Mouse (Mus musculus): ENCODE measurements at regions not wholly inside any gene's neighbourhood (a gene's known extent, or its start where the extent isn't known, plus 50 kb on each side); places are given as distances from the start of the nearest gene placed in this dataset.

DNA sequence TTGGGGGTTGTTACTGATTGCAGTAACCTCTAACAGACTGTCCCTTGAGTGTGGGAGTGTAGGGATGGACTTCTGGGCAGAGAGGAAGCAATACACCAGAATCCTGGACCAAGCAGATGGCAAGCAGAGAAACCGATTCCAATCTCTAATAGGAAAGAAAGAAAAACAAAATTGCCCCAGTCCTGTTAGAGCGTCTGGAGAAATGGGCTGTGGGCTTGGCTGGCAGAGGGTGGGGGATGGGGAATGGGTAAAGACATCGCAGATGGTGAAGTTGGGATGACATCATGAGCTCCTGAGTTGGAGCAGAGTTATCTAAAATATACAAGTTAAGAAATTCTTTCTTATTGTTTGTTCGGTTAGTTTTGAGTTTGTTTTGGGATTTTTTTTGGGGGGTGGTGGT is 260.5 kb downstream of the Ptpru start:
- no peak for DNase-seq
- WGBS: 36% methylated on average over 4 of the region's 4 CpGs
- Histone ChIP-seq H3K4me3 (replicated peaks; ENCODE audit: insufficient read depth, low read depth, low read length) (no peak overlapping the region), H3K27ac (ENCODE audit: insufficient read depth, low read length) (no peak overlapping the region), H3K27me3 (ENCODE audit: control insufficient read depth, insufficient read depth, low read length) (no peaks in the 10 kb centered on the region), H3K4me1 (ENCODE audit: control insufficient read depth, insufficient read depth, low read length) (no peaks in the 10 kb centered on the region)
- TF ChIP-seq POLR2A (IDR thresholded peaks at IDR 0.05; ENCODE audit: borderline replicate concordance, insufficient read depth, low read length): no peak
- TF ChIP-seq CTCF (IDR thresholded peaks at IDR 0.05; ENCODE audit: borderline replicate concordance, insufficient read depth, low read depth, low read length): no peak

DNA sequence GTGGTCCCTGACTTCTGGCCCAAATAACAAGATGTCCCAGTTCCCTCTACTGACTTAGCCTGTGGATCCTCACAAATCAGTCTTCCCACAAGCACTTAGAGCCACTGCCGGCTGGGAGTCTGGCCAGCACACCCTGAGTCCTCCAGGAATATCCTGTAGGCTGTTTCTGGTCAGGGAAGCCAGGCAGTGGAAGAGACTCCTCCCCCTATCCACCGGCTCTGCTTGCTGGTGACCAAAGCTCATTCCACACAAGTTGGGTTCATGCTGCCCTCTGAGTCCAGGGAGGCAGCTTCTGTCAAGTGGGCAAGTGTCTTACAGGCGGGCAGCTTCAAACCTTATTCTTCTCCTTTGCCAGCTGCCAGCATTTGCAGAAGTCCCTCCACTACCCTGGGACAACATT is 252.1 kb downstream of the Ptpru start:
- TF ChIP-seq CTCF (IDR thresholded peaks at IDR 0.05; ENCODE audit: borderline replicate concordance, insufficient read depth, low read depth, low read length): no peak
- TF ChIP-seq POLR2A (IDR thresholded peaks at IDR 0.05; ENCODE audit: borderline replicate concordance, insufficient read depth, low read length): no peak
- Histone ChIP-seq H3K4me3 (replicated peaks; ENCODE audit: insufficient read depth, low read depth, low read length) (no peak overlapping the region), H3K27me3 (ENCODE audit: control insufficient read depth, insufficient read depth, low read length) (no peaks in the 10 kb centered on the region), H3K27ac (ENCODE audit: insufficient read depth, low read length) (no peak overlapping the region), H3K4me1 (ENCODE audit: control insufficient read depth, insufficient read depth, low read length) (peaks cover 12% of the 10 kb centered on the region)
- WGBS: 37% methylated on average over 3 of the region's 3 CpGs
- DNase-seq: peak in 1 of 2 experiments; percentile 8

DNA sequence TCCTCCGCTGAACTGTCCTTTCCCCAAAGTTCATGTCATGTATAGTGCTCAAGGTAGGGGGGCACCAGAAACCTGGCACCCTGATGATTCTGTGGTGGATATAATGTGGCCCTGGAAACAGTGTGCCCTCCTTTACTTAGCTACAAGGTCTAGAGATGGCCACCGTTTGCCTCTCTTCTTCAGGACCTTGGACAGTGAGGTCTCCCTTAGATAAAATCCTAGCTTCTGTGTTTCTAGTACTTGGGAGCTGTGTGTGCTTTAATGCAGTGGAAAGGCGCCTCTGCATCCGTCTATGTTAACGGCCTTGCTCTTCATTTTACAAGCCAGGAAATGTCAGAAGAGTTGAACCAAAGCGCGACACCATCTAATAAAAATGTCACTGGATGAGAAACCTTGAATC is 250.6 kb downstream of the Ptpru start:
- Histone ChIP-seq H3K4me3 (replicated peaks; ENCODE audit: insufficient read depth, low read depth, low read length) (no peak overlapping the region), H3K27me3 (ENCODE audit: control insufficient read depth, insufficient read depth, low read length) (no peaks in the 10 kb centered on the region), H3K4me1 (ENCODE audit: control insufficient read depth, insufficient read depth, low read length) (peaks cover 12% of the 10 kb centered on the region), H3K27ac (ENCODE audit: insufficient read depth, low read length) (no peak overlapping the region)
- DNase-seq: no peak
- 90% methylated on average over 7 of the region's 7 CpGs for WGBS
- TF ChIP-seq CTCF (IDR thresholded peaks at IDR 0.05; ENCODE audit: borderline replicate concordance, insufficient read depth, low read depth, low read length) (no peak), POLR2A (IDR thresholded peaks at IDR 0.05; ENCODE audit: borderline replicate concordance, insufficient read depth, low read length) (no peak)

DNA sequence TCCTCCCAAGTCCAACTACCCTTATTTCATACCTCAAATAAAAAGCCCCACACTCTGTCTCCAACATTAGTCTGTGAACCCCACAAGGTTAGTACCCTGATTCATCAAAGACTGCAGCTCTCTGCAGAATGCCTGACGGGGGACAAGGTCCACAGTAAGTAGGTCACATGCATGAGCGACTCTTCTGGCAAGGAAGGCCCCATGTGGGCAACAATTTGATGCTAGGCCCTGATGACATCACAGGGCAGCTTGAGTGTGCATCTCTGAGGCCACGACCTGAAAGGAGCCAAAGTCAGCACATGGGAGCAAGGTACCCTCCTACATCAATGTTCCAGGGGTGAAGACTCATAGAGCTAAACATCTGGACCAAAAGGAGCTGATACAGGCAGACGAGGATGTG is 248.0 kb downstream of the Ptpru start:
- no peak for TF ChIP-seq POLR2A (IDR thresholded peaks at IDR 0.05; ENCODE audit: borderline replicate concordance, insufficient read depth, low read length)
- no peak for TF ChIP-seq CTCF (IDR thresholded peaks at IDR 0.05; ENCODE audit: borderline replicate concordance, insufficient read depth, low read depth, low read length)
- Histone ChIP-seq H3K4me1 (ENCODE audit: control insufficient read depth, insufficient read depth, low read length) (peaks cover 8% of the 10 kb centered on the region), H3K27ac (ENCODE audit: insufficient read depth, low read length) (no peak overlapping the region), H3K4me3 (replicated peaks; ENCODE audit: insufficient read depth, low read depth, low read length) (no peak overlapping the region), H3K27me3 (ENCODE audit: control insufficient read depth, insufficient read depth, low read length) (no peaks in the 10 kb centered on the region)
- peak in 1 of 2 experiments; percentile 25 for DNase-seq
- 29% methylated on average over 4 of the region's 4 CpGs for WGBS

DNA sequence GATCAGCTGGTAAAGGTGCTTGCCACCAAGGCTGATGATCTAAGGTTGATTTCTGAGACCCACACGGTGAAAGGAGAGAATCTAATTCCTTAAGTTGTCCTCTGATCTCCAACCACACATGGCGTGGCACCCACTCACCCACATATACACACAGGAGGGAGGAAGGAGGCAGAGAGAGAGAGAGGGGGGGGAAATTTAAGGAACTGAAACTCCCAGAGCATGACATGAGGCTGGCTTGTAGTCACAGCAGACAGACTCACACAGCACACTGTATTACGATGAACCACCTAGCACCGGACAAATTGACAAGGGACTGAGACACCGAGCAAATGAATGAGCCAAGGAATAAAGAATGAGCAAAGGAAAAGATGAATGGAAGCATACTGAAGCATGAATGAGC is 246.6 kb downstream of the Ptpru start:
- Histone ChIP-seq H3K27ac (ENCODE audit: insufficient read depth, low read length) (no peak overlapping the region), H3K4me3 (replicated peaks; ENCODE audit: insufficient read depth, low read depth, low read length) (no peak overlapping the region), H3K4me1 (ENCODE audit: control insufficient read depth, insufficient read depth, low read length) (peaks cover 8% of the 10 kb centered on the region), H3K27me3 (ENCODE audit: control insufficient read depth, insufficient read depth, low read length) (no peaks in the 10 kb centered on the region)
- WGBS: 88% methylated on average over 5 of the region's 5 CpGs
- no peak for DNase-seq
- TF ChIP-seq CTCF (IDR thresholded peaks at IDR 0.05; ENCODE audit: borderline replicate concordance, insufficient read depth, low read depth, low read length): no peak
- TF ChIP-seq POLR2A (IDR thresholded peaks at IDR 0.05; ENCODE audit: borderline replicate concordance, insufficient read depth, low read length): no peak

DNA sequence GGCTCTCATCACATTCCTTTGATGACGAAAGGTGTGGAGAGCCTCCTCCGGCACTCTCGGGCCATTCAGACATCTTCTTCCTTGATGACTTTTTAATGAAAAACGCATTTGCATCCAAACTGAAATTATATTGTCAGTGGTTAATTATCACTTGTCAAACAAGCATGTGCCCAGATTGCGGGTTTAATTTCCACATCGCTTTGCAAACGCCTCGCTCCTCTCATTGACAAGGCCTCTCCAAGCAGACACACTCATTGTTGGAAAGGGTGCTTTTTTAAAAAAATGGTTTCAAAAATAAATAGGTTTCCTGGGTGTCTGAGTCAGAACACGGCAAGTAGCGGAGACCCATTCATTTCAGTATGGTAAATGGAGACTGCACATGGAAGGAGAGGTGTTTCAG is 240.1 kb downstream of the Ptpru start:
- TF ChIP-seq CTCF (IDR thresholded peaks at IDR 0.05; ENCODE audit: borderline replicate concordance, insufficient read depth, low read depth, low read length) (no peak), POLR2A (IDR thresholded peaks at IDR 0.05; ENCODE audit: borderline replicate concordance, insufficient read depth, low read length) (no peak)
- no peak overlapping the region for H3K4me3 ChIP-seq (replicated peaks; ENCODE audit: insufficient read depth, low read depth, low read length)
- H3K4me1 ChIP-seq (ENCODE audit: control insufficient read depth, insufficient read depth, low read length): no peaks in the 10 kb centered on the region
- 92% methylated on average over 10 of the region's 10 CpGs for WGBS
- DNase-seq: no peak
- no peaks in the 10 kb centered on the region for H3K27me3 ChIP-seq (ENCODE audit: control insufficient read depth, insufficient read depth, low read length)
- H3K27ac ChIP-seq (ENCODE audit: insufficient read depth, low read length): no peak overlapping the region

DNA sequence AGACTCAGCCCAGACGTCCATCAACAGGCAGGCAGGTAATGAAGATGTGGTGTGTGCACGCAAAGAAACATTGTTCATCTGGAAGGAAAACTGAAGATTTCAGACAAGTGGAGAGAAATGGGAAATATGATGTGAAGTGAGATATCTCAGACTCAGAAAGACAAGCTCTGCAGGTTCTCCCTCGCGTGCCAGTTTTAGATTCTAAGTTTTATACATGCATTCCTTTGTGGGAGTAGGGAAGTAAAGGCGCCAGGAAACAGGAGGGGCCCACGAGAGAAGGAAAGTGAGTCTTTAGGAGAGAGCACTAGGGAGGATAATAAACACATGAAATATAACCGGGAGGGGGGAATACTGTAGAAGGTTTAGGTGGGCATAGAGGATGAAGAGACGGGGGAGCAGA is 223.7 kb downstream of the Ptpru start:
- Histone ChIP-seq H3K27me3 (ENCODE audit: control insufficient read depth, insufficient read depth, low read length) (no peaks in the 10 kb centered on the region), H3K27ac (ENCODE audit: insufficient read depth, low read length) (no peak overlapping the region), H3K4me1 (ENCODE audit: control insufficient read depth, insufficient read depth, low read length) (no peaks in the 10 kb centered on the region), H3K4me3 (replicated peaks; ENCODE audit: insufficient read depth, low read depth, low read length) (no peak overlapping the region)
- no peak for TF ChIP-seq CTCF (IDR thresholded peaks at IDR 0.05; ENCODE audit: borderline replicate concordance, insufficient read depth, low read depth, low read length)
- no peak for TF ChIP-seq POLR2A (IDR thresholded peaks at IDR 0.05; ENCODE audit: borderline replicate concordance, insufficient read depth, low read length)
- 68% methylated on average over 8 of the region's 8 CpGs for WGBS
- DNase-seq: no peak

DNA sequence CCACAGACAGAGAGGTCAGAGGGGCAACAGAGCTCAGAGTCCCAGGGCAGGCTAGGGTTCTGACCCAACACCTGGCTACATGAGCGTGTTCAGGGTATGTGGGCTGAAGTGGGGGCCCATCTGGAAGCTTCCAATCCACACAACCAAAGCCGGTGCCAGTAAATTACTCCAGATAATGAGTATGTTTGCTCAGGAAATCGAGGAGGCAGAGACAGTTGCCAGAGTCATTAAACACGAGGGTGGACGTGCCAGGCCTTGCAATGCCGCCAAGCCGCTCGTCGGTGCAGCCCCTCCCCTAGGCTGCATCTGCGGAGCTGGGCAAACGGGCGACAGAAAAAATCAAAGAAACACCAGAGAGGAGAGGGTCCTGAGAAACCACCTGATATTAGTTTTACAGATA is 222.5 kb downstream of the Ptpru start:
- Histone ChIP-seq H3K4me1 (ENCODE audit: control insufficient read depth, insufficient read depth, low read length) (no peaks in the 10 kb centered on the region), H3K27me3 (ENCODE audit: control insufficient read depth, insufficient read depth, low read length) (no peaks in the 10 kb centered on the region), H3K4me3 (replicated peaks; ENCODE audit: insufficient read depth, low read depth, low read length) (no peak overlapping the region), H3K27ac (ENCODE audit: insufficient read depth, low read length) (no peak overlapping the region)
- TF ChIP-seq POLR2A (IDR thresholded peaks at IDR 0.05; ENCODE audit: borderline replicate concordance, insufficient read depth, low read length) (no peak), CTCF (IDR thresholded peaks at IDR 0.05; ENCODE audit: borderline replicate concordance, insufficient read depth, low read depth, low read length) (no peak)
- 16% methylated on average over 12 of the region's 12 CpGs for WGBS
- DNase-seq: no peak

Measured in cerebellum, adult 2 months (tissue).